Mouse (Mus musculus): ENCODE results near the gene Pomc.

The Pomc gene

GRCm38 (mm10) chr12:3954651-3955050 lies at the start of gene Pomc:
TSS of gene Pomc (plus strand) at chr12:3954951.
- no peak for DNase-seq

- no peak for DNase-seq
These were observed 49.3 kb upstream of the Pomc start for GRCm38 (mm10) chr12:3905436-3905835.

DNA sequence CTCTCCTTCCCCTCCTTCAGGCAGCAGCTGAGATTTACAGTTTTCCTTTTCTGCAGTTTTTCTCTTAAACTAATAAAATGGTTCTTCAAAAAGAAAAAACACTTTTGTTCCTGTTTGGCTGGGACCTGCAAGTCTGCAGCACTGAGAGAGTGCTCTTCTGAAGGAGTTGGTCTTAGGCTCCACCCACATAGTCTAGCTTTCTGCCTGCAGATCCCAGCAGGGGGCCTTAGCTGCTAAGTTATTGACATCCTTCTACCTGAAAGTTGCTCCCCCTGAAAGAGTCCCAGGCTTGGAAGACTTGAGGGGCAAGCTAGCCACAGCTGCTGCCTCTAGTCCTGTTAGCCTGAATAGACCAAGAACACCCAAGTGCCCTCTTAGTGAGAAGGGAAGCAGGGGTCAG lies 48.4 kb upstream of the Pomc start:
- DNase-seq: no peak

GRCm38 (mm10) chr12:3907008-3907407 lies 47.7 kb upstream of the Pomc start:
- no peak for DNase-seq

DNA sequence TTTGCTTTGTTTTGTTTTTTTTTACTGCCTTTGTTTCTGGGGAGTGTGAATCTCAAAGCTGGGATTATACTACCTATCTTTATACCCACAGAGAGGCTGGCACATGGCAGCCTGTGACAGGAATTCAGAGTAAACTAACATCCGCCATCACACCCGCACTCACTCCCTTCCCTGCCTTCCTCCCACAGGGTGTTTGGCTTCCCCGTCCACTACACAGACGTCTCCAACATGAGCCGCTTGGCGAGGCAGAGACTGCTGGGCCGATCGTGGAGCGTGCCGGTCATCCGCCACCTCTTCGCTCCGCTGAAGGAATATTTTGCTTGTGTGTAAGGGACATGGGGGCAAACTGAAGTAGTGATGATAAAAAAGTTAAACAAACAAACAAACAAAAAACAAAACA lies 47.3 kb upstream of the Pomc start:
- DNase-seq: no peak

GRCm38 (mm10) chr12:3910466-3911093 lies 44.2 kb upstream of the Pomc start:
- no peak for DNase-seq

DNA sequence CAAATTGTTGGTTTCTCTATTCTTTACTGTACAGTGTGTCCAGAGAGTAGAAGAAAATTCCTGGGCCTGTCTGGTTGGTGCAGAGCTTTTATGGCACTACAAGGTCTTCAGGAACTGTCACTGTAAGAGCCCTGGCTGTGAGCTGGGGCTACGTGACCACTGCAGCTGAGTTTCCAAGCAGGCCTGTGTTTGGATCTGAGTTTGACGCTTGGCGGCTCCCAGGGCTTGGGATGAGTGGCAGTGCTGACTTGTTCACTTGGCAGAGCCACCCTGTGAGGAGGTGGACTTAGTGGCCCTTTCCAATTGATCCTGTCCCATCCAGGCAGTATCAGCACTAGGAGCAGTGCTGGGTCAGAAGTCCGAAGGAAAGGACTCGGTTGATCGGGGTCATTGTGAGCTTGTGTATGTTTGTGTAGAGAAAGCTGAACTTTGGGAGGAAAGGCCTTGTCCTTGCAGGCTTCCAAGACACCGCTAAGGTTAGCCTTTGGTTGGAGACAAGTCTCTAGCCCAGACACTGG lies 42.9 kb upstream of the Pomc start:
- DNase-seq: no peak

GRCm38 (mm10) chr12:3915852-3916251 lies 38.9 kb upstream of the Pomc start:
- no peak for DNase-seq

GRCm38 (mm10) chr12:3917668-3918341 lies 36.9 kb upstream of the Pomc start:
- DNase-seq: no peak

GRCm38 (mm10) chr12:3918577-3918976 lies 36.2 kb upstream of the Pomc start:
- no peak for DNase-seq

DNA sequence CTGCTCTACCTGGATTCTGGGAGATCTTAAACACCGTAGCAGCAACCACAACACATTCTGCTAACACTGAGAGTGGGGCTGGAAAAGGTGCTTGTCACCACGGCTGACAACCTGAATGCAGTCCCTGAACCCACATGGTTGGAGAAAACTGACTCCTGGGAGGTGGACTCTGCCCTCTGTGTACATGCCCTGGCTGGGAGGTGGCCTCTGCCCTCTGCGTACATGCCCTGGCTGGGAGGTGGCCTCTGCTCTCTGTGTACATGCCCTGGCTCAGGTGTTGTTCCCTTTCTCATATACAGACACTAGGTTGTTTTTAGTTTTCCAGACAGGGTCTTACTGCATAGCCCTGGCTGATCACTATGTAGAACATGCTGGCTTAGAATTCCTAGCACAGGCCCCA lies 35.3 kb upstream of the Pomc start:
- DNase-seq: no peak

DNA sequence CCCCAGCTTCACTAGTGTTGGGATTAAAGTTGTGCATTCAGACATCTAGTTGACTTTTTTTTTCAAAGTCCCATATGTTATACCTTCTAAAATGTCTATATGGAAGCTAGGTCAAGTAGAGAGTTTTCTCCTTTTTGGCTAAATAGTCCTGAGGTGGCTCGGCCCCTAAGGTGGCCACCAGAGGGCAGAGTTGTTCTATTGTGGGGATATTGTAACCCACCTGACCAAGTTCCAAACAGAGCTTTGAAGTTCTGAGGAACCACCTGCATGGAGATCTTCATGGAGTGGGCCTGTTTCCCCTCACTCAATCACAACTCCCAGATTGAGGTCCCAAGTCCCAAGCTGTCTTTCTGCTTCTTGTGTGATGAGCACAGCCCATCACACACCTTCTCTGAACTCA lies 28.6 kb upstream of the Pomc start:
- DNase-seq: peak; percentile 58

DNA sequence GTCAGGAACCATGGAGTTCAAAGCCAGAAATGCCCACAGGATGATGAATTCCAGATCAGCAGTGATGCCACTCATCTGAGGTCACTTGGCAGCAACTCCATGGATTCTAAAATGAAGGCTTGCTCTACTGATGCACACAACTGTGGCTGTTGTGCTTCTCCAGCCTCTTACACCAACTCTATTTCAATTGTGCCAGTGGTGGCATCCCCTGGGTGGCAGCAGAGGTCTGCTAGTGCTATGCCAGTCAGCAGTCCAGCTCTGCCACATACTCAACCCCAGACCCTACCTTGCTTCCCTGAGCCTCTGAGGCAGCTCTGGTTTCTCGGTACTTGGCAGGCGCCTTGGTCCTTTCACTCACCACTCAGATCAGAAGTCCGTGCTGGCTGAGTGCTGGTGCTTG lies 25.9 kb upstream of the Pomc start:
- DNase-seq: no peak

GRCm38 (mm10) chr12:3930090-3930865 lies 24.5 kb upstream of the Pomc start:
- DNase-seq: peak; percentile 73

DNA sequence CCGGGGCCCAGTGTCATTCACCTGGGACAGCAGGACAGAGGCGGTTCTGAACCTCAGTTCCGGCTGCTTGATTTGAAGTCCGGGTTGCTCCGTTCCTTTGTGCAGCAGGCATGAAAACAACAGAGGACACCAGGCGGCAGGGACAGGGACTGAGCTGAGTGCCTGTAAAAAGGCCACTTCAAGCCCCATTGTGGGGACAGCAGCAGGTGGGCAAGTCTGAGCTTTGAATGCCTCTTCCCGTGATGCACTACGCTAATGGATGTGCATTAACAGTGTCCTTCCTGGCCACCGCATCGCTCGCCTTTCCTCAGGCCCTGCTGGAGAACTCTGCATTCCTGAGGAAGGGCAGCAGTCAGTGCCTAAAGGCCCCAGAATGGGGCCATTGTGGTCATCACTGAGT lies 12.7 kb upstream of the Pomc start:
- no peak for DNase-seq

- no peak for DNase-seq
These were observed 10.2 kb upstream of the Pomc start for GRCm38 (mm10) chr12:3944454-3945073.

GRCm38 (mm10) chr12:3947503-3947902 lies 7.2 kb upstream of the Pomc start:
- peak; percentile 63 for DNase-seq

DNA sequence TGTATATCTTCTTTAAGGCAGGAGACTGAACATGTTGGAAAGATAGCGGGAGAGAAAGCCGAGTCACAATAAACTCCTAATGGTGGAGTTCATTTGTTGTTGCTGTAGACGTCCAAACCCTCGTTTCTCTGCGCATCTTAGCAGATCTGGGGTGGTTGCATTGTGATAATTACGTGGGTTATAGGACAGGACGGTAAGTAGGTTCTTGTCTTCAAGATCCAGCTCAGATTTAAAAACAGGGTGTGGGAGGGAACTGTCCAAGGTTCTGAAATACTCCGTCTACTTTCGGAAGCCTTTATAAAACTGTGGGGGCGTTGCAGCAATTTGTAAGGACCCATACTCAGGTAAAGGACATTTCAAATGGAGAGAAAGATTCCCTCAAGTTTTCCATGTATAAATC lies 620 bp downstream of the Pomc start:
- no peak for DNase-seq

GRCm38 (mm10) chr12:3956351-3956750 lies 1.6 kb downstream of the Pomc start:
- DNase-seq: no peak

- peak; percentile 90 for DNase-seq
These were observed 5.2 kb downstream of the Pomc start for GRCm38 (mm10) chr12:3959791-3960543.

- peak; percentile 59 for DNase-seq
These were observed 5.8 kb downstream of the Pomc start for GRCm38 (mm10) chr12:3960553-3960952.

DNA sequence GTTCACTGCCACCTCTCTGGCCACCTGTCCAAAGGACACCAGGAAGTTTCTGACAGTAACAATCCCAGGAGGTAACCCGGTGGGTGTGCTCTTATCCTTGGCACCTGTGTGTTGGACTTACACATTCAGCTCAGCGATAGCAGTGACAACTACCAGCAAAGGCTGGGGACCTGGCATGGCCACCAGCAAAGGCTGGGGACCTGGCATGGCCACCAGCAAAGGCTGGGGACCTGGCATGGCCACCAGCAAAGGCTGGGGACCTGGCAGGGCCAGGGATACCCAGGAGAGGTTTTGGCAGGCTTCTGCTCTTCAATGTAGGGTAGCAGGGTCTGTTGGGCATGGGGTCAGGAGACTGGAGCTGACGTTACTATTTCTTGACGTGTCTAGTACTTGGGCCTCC lies 12.4 kb downstream of the Pomc start:
- peak; percentile 62 for DNase-seq

DNA sequence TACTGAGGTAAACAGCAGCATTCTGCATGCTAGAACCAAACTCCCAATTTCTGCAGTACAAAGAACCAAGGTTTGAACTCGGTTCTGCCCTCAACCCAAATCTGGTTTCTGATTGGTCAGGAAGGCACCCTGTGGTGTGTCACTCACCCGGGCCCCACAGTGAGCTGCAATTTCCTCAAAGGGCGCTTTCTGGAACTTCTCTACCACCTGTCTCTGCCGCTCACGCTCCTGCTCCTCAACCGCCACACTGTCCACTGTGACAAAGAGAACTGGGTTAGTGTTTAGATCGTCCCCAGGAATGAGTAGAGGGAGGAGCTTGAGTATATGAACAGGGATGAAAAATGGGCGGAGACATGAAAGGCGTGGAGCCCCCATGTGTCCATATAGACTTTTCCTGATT lies 13.6 kb downstream of the Pomc start:
- no peak for DNase-seq
